Mouse (Mus musculus): Measurements from ENCODE around the gene Plet1. TPM values are rescaled to one million over a fixed set of nuclear protein-coding genes. Genes with fewer than 3 reads are reported as not detected.

Gene Plet1
- not detected for total RNA-seq (2023)

GRCm38 (mm10) chr9:50494311-50494710 is at the start of gene Plet1:
TSS of gene Plet1 (plus strand) at chr9:50494525.

GRCm38 (mm10) chr9:50528293-50528892 is 34.1 kb downstream of the Plet1 start, which contains the start of gene Pts:
TSS of gene Pts (minus strand) at chr9:50528724.

DNA sequence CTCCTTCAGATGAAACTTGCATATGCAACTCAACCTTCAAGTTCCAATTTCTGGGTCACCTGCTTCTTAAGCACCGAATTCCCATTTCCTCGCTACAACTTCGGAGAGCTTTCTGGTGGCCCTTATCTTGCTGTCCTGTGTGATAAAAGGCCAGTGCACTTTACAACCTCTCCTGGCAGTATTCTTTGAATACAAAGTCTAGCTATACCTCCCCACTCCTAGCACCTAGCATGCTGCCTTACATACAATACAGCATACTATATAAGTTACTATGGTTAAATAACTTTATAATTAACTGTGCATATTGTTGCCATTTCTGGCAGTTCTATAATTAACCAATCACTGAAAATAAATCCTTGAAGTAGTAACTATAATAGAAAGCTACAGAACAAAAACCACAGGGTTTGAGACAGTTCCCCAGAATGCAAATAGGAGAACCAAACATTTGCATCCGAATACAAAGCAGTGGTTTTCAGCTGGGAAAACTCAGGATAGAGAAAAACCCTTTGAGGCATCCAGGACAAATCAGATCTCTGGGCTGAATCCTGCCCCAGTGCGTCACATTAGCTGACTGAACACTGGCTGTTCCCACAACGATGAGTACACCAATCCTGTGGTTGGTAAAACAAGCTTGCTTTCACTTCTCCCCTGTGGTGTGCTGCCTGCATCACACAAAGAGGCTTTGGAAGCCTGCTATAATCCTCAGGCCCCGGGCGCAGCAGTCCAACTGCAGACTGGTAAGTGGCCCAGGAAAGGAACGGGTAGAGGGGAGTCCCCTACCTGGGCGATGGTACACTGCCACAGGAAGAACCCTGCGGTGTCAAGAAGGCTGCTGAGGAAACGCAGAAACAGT is 60.1 kb downstream of the Plet1 start, which contains the start of gene Il18:
Gene Il18 (plus strand): TSS at position 587 of the 853 bp plus-strand sequence.

DNA sequence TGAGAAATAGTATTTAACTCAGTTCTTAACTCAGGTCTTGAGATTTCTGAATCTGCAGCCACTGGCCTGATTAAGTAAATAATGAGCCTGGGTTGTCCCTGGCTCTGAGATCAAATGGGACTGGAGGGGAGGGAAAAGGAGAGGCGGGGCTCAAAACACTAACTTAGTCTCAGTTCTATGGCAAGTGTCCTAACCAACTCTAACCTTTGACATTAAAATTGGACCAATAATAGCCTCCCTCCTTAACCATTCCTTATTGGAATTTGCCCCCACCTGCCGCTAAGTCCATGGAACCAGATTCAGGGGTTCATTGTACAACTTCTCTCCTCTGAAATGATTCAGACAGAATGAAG is 60.7 kb downstream of the Plet1 start, which contains the start of gene Bco2:
Gene Bco2 (minus strand): TSS at position 88 of the 353 bp plus-strand sequence.

Other genes with a start within 250 kb of the Plet1 start
- gene Rpl10-ps3, start 149.6 kb upstream of the Plet1 start, total RNA-seq (2023), result 1,972 TPM
- gene Pts, start 34.2 kb downstream of the Plet1 start, total RNA-seq (2023), result 49.0 TPM
- 1.5 TPM for gene Il18, start 60.3 kb downstream of the Plet1 start, total RNA-seq (2023)
- gene Bco2, start 60.7 kb downstream of the Plet1 start, total RNA-seq (2023), result 0.44 TPM
- gene Tex12, start 66.8 kb downstream of the Plet1 start, total RNA-seq (2023), result not detected
- 57.6 TPM for gene Sdhd, start 109.3 kb downstream of the Plet1 start, total RNA-seq (2023)
- 45.3 TPM for gene Timm8b, start 109.4 kb downstream of the Plet1 start, total RNA-seq (2023)
- gene Pih1d2, start 122.8 kb downstream of the Plet1 start, total RNA-seq (2023), result 0.62 TPM
- 28.4 TPM for gene Nkapd1, start 122.9 kb downstream of the Plet1 start, total RNA-seq (2023)
- gene Dlat, start 165.3 kb downstream of the Plet1 start, total RNA-seq (2023), result 26.2 TPM
- gene Dixdc1, start 245.0 kb downstream of the Plet1 start, total RNA-seq (2023), result not detected